Mouse (Mus musculus) midbrain, embryonic 11.5 days (tissue): ENCODE results near the gene Ssbp2. TPM values are rescaled to one million over a fixed set of nuclear protein-coding genes. Genes with fewer than 3 reads are reported as not detected.

Source experiments
- ATAC-seq: fragments of 200-750 bp; cut with Nextera tagmentation; 2 replicates; pipeline ENCODE4 v1.8.0; 2017; ENCODE audit warnings: moderate TSS enrichment, moderate library complexity; ENCODE audit not compliant: low FRiP score
- DNase-seq: peaks from one replicate; pipeline ENCODE4 v3.0.0; 2015; ENCODE audit warnings: low spot score; ENCODE audit errors: missing footprints
- H3K27ac ChIP-seq: fragments of 300-500 bp; sonication (generic); 2 replicates; pipeline ENCODE4 v1.5.1; 2014; ENCODE audit warnings: low read depth, low read length
- H3K27me3 ChIP-seq: fragments of 300-500 bp; sonication (generic); 2 replicates; pipeline ENCODE4 v1.6.1; 2014; ENCODE audit warnings: mild to moderate bottlenecking, low read length, moderate library complexity, mixed read lengths; ENCODE audit not compliant: control insufficient read depth, insufficient read depth
- H3K36me3 ChIP-seq: fragments of 300-500 bp; sonication (generic); 2 replicates; pipeline ENCODE4 v1.6.1; 2014; ENCODE audit warnings: mild to moderate bottlenecking, low read length, moderate library complexity, mixed read lengths; ENCODE audit not compliant: control insufficient read depth, insufficient read depth
- H3K4me1 ChIP-seq: fragments of 300-500 bp; sonication (generic); 2 replicates; pipeline ENCODE4 v1.6.1; 2014; ENCODE audit warnings: low read length; ENCODE audit not compliant: control insufficient read depth, insufficient read depth
- H3K4me2 ChIP-seq: fragments of 300-500 bp; sonication (generic); 2 replicates; pipeline ENCODE4 v1.6.1; 2014; ENCODE audit warnings: mild to moderate bottlenecking, moderate library complexity
- H3K4me3 ChIP-seq: fragments of 300-500 bp; sonication (generic); 2 replicates; pipeline ENCODE4 v1.5.1; 2014; ENCODE audit warnings: low read depth, low read length
- H3K9ac ChIP-seq: fragments of 300-500 bp; sonication (generic); 2 replicates; pipeline ENCODE4 v1.6.1; 2014; ENCODE audit warnings: low read length
- H3K9me3 ChIP-seq: fragments of 300-500 bp; sonication (generic); 2 replicates; pipeline ENCODE4 v1.6.1; 2016; ENCODE audit warnings: low read length; ENCODE audit not compliant: control insufficient read depth
- WGBS: fragments of 180-500 bp; shearing (Covaris S2); extraction: QIAGEN DNeasy Blood & Tissue Kit; methylation state at CpG from one replicate; pipeline ENCODE4 v1.1.7; 2014; 5-methylcytosine and 5-hydroxymethylcytosine counted together
- polyA plus RNA-seq: library from polyadenylated mRNA; unstranded; fragments of >200 nt; fragmentation: Nextera tagmentation; extraction: Ambion mirVana; gene quantifications from 2 replicates; pipeline ENCODE4 v1.2.1, GENCODE M21; 2014

Ssbp2 gene
- polyA plus RNA-seq, 1 experiment from 2014 or later: 167 TPM

DNA sequence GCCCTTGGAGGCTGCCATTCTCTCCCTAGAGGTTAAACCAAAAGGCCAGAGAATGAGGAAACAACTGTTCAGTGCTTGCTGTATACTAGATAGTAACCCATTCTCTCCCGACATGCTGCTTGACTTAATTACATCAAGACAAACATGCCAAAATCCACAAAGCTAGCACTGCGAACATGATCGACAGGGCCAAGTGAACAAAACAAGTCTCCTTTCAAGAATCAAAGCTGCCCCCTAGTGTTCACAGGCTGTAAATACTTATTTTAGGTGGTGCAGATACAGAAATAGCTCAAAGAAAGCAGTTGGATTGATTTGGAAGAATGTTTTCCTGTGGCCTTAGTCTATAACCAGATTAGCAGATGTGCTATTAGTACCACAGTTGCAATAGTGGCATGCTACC is 236.9 kb downstream of the Ssbp2 start:
- H3K9ac ChIP-seq: no peak overlapping the region
- peak; percentile 17 for ATAC-seq
- no peak overlapping the region for H3K4me3 ChIP-seq
- no peak overlapping the region for H3K27ac ChIP-seq
- H3K36me3 ChIP-seq: no peaks in the 10 kb centered on the region
- no peaks in the 10 kb centered on the region for H3K27me3 ChIP-seq
- 47% methylated on average over 3 of the region's 3 CpGs for WGBS
- DNase-seq: peak; percentile 89
- H3K4me1 ChIP-seq: no peaks in the 10 kb centered on the region
- H3K4me2 ChIP-seq: no peak overlapping the region
- H3K9me3 ChIP-seq: no peaks in the 10 kb centered on the region

DNA sequence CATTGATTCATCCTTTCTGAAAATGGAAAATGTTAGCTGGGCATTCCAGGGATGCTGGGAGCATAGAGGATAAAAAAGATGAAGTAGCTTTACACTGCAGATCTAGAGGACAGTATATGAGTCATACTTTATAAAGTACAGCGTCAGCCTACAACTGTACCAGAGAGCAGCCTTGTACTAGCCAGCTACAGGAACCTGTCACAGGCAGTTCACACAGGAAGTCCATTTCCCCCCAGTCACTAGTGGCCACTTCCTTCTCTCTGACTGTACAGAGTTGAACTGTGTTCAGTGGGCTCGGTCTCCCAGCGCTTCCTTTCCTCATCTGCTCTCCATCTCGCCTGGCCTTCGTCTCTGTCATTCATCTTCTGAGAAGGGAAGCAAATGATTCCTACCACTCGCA is 242.3 kb downstream of the Ssbp2 start:
- WGBS: 88% methylated on average over 6 of the region's 6 CpGs
- no peak for ATAC-seq

DNA sequence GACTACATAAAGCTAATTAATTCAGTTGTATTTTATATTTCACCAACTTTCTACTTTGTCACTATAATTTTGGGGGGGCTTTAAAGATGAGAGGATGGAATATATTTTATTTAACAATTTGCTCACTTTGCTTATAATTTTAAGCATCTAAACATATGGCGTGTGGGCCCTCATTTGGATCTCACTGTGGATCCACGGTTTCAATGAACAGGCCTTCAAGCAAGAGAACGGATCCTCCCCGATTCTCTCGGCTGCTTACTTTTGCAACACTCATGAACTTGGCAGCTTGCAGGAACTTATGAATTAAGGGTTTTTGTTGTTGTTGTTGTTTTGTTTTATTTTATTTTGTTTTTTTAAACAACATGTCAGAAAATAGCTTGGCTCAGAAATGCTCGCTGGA is 259.4 kb downstream of the Ssbp2 start:
- Histone ChIP-seq H3K27me3 (no peaks in the 10 kb centered on the region), H3K9ac (no peak overlapping the region), H3K4me3 (no peak overlapping the region), H3K4me2 (no peak overlapping the region), H3K9me3 (no peaks in the 10 kb centered on the region), H3K36me3 (no peaks in the 10 kb centered on the region), H3K27ac (no peak overlapping the region), H3K4me1 (no peaks in the 10 kb centered on the region)
- no peak for ATAC-seq
- WGBS: 96% methylated on average over 6 of the region's 6 CpGs
- DNase-seq: no peak

More for the DNA sequence above, 242.3 kb downstream of the Ssbp2 start:
- H3K4me3 ChIP-seq: no peak overlapping the region
- H3K9ac ChIP-seq: no peak overlapping the region
- H3K27ac ChIP-seq: no peak overlapping the region
- H3K4me2 ChIP-seq: no peak overlapping the region
- no peaks in the 10 kb centered on the region for H3K36me3 ChIP-seq
- no peaks in the 10 kb centered on the region for H3K9me3 ChIP-seq
- no peak for DNase-seq
- no peaks in the 10 kb centered on the region for H3K27me3 ChIP-seq
- no peaks in the 10 kb centered on the region for H3K4me1 ChIP-seq

DNA sequence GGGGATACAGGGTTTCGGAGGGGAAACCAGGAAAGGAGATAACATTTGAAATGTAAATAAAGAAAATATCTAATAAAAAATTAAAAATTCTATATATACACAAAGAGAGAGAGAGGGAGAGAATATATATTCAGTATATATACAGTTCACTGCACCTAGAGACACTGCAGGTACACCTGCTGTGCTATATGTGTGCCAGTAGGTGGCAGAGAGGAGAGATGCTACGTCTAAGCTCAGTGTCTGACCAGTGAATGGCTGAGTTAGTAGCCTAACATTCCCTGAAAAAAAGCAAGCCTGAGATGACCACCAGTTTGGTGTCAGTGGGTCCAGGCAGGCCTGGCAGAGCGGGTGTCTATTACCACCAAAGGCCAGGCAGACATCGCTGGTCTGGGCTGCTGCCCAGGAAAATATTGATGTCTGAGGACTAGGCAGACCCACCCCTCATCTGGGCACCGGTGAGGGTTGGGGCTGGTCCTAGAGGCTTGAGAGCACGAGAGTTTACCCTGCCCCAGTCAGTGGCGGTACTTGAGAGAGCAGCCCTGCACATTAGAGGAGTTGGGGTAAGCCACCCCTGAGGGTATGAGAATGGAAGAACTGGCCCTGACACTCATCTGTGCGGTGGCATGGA is 263.1 kb downstream of the Ssbp2 start:
- WGBS: 65% methylated on average over 8 of the region's 8 CpGs
- no peak overlapping the region for H3K27ac ChIP-seq
- no peak overlapping the region for H3K4me3 ChIP-seq
- peak; percentile 73 for ATAC-seq
- no peaks in the 10 kb centered on the region for H3K4me1 ChIP-seq
- no peaks in the 10 kb centered on the region for H3K36me3 ChIP-seq
- H3K27me3 ChIP-seq: no peaks in the 10 kb centered on the region
- no peaks in the 10 kb centered on the region for H3K9me3 ChIP-seq
- no peak for DNase-seq
- H3K4me2 ChIP-seq: no peak overlapping the region
- H3K9ac ChIP-seq: no peak overlapping the region

DNA sequence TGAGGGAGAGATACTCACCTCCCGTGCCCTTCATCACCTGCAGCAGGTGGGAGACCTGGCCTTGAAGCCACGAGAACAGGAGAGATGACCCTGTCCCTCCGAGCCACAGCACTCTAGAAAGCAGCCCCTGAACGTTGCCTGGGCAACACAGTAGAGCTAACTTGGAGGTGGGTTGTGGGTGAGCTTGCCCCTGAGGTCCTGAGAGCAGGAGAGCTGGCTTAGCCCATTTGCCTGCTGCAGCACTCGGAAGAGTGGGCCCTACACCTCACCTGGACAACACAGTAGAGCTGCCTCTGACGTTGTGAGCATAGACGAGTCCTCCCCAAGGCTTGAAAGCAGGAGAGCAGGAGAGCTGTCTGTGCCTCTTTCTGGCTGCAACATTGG is 263.6 kb downstream of the Ssbp2 start:
- H3K4me2 ChIP-seq: no peak overlapping the region
- H3K4me1 ChIP-seq: no peaks in the 10 kb centered on the region
- H3K27ac ChIP-seq: no peak overlapping the region
- H3K9me3 ChIP-seq: no peaks in the 10 kb centered on the region
- no peaks in the 10 kb centered on the region for H3K36me3 ChIP-seq
- WGBS: 84% methylated on average over 7 of the region's 7 CpGs
- ATAC-seq (no peak), DNase-seq (no peak)
- no peak overlapping the region for H3K9ac ChIP-seq
- H3K4me3 ChIP-seq: no peak overlapping the region
- no peaks in the 10 kb centered on the region for H3K27me3 ChIP-seq

DNA sequence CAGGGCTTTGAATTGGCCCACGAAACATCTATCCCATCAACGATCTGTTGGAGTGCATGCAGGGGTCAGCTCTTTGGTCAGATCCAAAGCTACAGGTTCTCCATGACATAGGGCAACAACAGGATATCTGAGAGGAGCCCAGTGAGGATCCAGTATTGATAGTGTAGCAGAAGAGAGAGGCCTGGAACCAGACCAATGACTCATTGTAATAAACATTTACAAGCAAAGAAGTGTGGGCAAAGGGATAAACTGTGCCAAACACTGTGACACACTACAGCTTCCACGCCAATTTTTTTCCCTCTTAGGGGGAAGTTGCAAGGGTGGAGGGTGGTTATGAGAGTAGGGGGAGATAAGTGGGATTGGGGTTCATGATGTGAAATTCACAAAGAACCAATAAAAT is 264.1 kb downstream of the Ssbp2 start:
- no peaks in the 10 kb centered on the region for H3K4me1 ChIP-seq
- H3K9me3 ChIP-seq: no peaks in the 10 kb centered on the region
- ATAC-seq: no peak
- no peak overlapping the region for H3K27ac ChIP-seq
- no peak for DNase-seq
- H3K4me2 ChIP-seq: no peak overlapping the region
- 80% methylated on average over 3 of the region's 3 CpGs for WGBS
- no peak overlapping the region for H3K4me3 ChIP-seq
- no peaks in the 10 kb centered on the region for H3K36me3 ChIP-seq
- H3K27me3 ChIP-seq: no peaks in the 10 kb centered on the region
- H3K9ac ChIP-seq: no peak overlapping the region

DNA sequence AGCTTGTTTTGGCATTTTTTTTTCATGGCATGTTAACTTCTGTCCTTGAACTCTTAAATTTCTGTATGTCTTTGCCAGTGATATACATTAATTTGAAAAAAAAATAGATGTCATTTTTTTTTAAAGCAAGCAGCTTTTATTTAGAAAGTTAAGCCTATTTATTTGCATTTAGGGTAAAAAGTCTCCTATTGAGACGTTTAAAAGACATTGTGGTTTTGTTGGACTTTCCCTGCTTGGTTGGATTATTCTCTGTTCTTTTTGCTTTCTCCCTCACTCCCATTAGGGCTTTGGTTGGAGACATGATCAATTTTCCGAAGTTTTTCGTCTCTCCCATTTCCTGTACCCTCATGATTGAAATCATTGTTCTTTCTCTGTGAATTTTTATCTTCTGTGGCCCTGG is 265.0 kb downstream of the Ssbp2 start:
- H3K36me3 ChIP-seq: no peaks in the 10 kb centered on the region
- DNase-seq (no peak), ATAC-seq (no peak)
- no peak overlapping the region for H3K27ac ChIP-seq
- WGBS: 89% methylated on average over 3 of the region's 3 CpGs
- H3K4me2 ChIP-seq: no peak overlapping the region
- no peaks in the 10 kb centered on the region for H3K4me1 ChIP-seq
- no peak overlapping the region for H3K4me3 ChIP-seq
- no peak overlapping the region for H3K9ac ChIP-seq
- no peaks in the 10 kb centered on the region for H3K9me3 ChIP-seq
- no peaks in the 10 kb centered on the region for H3K27me3 ChIP-seq

DNA sequence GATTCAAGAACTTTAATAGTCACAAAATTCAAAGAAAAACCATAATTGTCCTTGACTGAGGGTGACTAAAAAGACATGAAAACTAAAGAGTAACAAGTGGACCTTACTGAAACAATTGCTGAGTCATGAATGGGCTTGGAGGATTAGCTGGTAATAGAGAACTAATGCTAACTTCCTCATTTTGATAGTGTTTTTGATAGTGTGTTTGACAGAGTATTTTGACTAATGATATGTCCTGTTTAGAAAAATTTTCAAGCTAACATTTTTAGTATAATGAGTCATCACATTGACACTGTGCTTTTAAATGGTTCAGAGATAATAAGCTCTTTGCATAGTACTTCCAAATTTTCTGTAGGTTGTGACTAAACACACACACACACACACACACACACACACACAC is 267.8 kb downstream of the Ssbp2 start:
- Histone ChIP-seq H3K4me2 (no peak overlapping the region), H3K36me3 (no peaks in the 10 kb centered on the region), H3K4me3 (no peak overlapping the region), H3K4me1 (no peaks in the 10 kb centered on the region), H3K9ac (no peak overlapping the region), H3K9me3 (no peaks in the 10 kb centered on the region), H3K27ac (no peak overlapping the region), H3K27me3 (no peaks in the 10 kb centered on the region)
- DNase-seq (no peak), ATAC-seq (no peak)

DNA sequence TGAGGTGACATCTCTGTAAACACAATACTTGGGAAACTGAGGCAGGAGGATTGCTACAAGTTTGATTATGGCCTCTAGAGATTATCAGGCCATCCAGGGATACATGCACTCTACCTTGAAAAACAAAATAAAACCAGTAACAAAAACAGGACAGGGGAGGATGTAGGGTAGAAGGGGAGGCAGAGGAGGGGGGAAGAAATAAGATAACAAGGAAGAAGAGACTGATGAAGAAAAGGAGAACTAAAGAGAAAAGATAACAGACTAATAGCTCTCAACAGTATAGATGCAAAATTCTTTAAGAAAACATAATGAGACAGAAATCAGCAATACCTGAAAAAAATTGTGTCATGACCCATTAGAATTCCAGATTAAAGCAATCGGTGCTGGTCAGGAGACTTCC is 277.1 kb downstream of the Ssbp2 start:
- ATAC-seq (no peak), DNase-seq (peak; percentile 39)
- H3K4me3 ChIP-seq: no peak overlapping the region
- WGBS: 96% methylated on average over 1 of the region's 1 CpGs
- no peak overlapping the region for H3K9ac ChIP-seq
- H3K27me3 ChIP-seq: 0 out of 2 replicates have a peak, but pooled peaks cover 2% of the 10 kb centered on the region
- no peaks in the 10 kb centered on the region for H3K36me3 ChIP-seq
- peaks cover 3% of the 10 kb centered on the region; the same call in 1 of the 2 replicates for H3K4me1 ChIP-seq
- H3K27ac ChIP-seq: no peak overlapping the region
- H3K9me3 ChIP-seq: no peaks in the 10 kb centered on the region
- no peak overlapping the region for H3K4me2 ChIP-seq
